Mouse (Mus musculus) c-Kit-positive CD71-positive TER-119-negative erythroid progenitor cells, embryonic 14.5 days (primary cell): Measurements from ENCODE around the gene Col4a4.

Experiments
- DNase-seq: peaks from one replicate; pipeline ENCODE4 v3.0.0-alpha.2; 2013; ENCODE audit warnings: low read depth

Gene Col4a4

DNA sequence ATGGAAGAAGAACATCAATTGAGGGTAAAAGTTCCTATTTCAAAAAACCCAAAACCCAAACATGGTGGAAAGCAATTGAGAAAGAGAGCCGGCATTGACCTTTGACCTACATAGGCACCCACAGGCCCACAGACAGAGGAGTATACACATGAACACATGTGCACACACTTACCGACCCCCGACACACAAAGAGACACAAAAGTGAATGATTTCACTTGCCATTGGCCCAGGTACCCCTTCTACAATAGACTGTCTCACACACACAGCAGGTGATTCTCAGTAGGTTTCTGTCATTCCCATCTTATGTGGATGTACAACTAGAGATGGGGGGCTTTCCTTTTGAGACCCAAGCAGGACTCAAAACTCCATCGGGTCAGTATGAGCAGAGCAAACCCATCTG, 110.8 kb downstream of the Col4a4 start:
- no peak for DNase-seq

DNA sequence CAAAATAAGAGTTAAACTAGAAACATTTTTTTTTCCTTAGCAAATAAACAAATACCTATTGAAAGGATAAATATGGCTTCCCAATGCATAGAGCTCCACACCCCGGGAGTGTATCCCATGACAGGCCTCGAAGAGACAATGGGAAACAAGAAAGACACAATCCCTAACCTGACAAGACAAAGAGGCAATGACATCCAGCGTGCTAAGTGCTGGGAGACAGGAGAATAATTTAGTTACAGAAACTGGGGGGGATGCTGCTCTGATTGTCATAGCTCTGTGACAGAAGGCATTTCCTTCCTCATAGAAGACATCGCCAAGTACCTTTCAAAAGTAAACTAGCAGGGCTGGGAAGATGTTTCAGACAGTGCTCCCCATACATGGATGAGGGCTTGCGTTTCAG, 111.4 kb downstream of the Col4a4 start:
- DNase-seq = no peak

DNA sequence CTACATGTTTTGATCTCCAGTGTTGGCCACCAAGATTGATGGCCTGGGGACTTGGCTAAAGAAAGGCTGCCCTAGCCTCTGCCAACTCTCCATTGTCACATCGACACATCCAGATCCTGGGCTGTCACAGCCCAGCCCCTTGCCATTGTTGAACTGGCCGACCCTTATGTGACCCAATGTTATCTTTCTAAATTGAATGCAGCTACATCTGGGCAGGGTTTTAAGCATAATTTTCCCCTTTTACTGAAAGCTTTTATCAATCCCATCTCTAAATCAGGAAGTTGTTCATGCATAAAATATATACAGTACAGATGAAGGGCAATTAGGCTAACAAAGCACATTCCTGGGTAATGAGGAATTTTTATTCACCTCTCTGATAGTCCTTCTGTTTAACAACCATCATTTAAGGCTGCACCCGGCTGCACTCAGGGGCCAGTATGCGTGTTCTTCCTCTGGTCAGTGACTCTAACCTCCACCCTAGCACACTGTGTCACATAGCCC, 112.1 kb downstream of the Col4a4 start:
- DNase-seq = no peak

- no peak for DNase-seq
Measured at GRCm38 (mm10) chr1:82473467-82473866, 113.2 kb downstream of the Col4a4 start.

- no peak for DNase-seq
Measured at GRCm38 (mm10) chr1:82470516-82471225, 116.0 kb downstream of the Col4a4 start.

GRCm38 (mm10) chr1:82468872-82469271, 117.8 kb downstream of the Col4a4 start:
- DNase-seq = no peak

- DNase-seq = no peak
Measured at GRCm38 (mm10) chr1:82465321-82465853, 121.3 kb downstream of the Col4a4 start.

GRCm38 (mm10) chr1:82461041-82461440, 125.6 kb downstream of the Col4a4 start:
- no peak for DNase-seq

DNA sequence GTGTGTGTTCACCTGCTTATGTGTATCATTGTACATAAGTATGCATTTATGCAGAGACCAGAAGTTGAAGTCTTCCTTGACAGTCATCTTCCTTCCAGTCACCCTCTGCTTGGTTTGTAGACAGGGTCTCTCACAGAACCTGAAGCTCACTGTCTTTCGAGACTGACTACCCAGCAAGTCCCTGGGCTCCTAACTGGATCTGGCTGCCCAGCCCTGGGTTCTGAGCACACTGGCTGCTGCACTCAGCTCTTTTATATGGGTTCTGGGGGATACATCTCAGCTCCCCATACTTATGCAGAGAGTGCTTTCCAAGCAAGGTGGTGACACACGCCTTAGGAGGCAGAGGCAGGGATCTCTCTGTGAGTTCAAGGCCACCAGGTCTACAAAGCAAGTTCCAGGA, 126.7 kb downstream of the Col4a4 start:
- no peak for DNase-seq

DNA sequence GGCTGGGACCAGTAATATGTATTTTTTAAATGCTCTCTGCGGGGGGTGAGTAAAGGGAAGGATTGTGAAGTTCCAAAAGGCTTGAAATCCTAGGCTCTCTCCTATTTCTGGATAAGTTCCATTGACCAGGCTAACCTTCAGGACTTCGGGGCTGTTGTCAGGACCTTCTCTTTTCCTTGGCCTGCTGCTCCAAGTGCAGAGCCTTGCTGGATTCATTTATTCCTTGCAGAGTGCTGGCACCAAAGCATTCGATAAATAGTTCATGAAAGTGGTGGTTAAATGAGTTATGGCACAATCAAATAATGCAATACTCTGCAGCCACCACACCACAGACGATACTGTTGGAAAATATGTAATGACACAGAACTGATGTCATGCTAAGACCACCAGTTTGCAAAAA, 127.3 kb downstream of the Col4a4 start:
- DNase-seq = no peak

DNA sequence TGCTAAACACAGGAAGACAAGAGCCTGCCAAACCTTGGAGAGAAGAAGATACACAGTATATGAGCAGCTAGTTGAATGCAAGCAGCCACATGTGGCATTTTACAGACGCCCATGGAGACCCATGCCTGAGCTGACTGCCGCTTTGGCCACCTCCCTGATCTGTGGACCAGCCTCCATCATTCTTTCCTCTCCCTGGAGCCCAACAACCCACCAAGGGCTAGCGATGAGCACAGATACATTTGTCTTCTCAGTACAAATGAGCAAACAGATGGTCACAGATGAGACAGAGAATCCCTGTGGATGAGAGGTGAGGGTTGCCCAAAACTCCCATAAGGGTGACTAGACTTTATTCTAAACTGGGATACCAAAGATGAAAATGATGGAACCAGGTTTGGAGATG, 132.6 kb downstream of the Col4a4 start:
- no peak for DNase-seq

- no peak for DNase-seq
Measured at GRCm38 (mm10) chr1:82451927-82452651, 134.6 kb downstream of the Col4a4 start.

GRCm38 (mm10) chr1:82449851-82450250, 136.8 kb downstream of the Col4a4 start:
- no peak for DNase-seq

DNA sequence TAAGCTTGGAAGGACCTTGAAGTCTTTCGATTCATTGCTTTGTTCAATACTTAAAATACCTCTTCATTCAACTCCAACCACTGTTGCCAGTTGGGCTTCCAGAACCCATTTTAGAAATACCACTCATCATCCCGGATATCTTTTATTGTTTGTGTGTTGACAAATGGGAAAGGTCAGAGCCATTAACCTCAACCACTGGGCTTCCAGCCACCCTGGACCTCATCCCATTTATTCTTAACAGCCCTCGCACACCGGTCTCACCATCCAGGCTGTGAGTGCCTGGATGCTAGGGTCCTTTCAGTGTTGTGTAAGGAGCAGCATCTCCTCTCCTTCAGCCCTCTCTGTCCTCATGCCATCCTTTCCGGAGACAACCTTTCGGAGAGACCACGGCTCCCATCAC, 140.6 kb downstream of the Col4a4 start:
- DNase-seq = no peak

DNA sequence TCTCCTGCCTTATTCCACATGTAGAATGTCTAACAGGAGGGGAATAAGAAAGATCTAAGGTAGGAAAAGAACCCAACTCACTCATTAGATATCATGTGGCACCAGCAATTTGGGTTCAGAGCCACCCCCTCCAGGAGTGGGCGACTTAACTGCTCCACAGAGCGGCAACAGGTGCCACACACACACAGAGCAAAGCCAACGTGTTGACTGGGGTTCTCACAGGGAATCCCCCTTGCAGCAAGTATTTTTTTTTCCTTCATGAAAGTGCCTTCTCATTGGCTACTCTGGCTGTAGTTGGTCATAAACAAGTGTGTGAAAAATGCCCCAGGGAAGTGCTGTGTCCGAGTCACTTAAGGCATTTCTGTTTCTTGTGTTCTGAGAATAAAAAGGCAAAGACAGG, 143.1 kb downstream of the Col4a4 start:
- no peak for DNase-seq

DNA sequence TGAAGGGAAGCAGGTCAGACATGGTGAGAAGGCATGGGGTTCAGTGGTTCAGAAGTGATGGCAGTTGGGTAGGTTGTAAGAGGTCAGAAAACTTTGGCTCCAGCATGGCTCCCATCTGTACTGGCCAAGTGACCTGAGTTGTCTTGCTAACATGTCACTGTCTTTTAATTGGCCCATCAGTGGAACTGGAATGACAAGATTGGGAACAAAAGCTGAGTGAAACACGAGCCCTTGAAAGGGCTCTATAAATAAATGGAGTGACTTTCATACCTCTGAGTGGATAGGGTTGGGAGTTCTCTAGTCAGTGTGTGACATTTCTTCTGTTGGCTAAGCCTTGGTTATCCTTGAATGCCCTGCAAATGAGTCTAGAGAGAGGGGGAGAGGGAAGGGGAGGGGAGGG, 146.5 kb downstream of the Col4a4 start:
- DNase-seq = no peak

GRCm38 (mm10) chr1:82437273-82437672, 149.4 kb downstream of the Col4a4 start:
- DNase-seq = no peak

GRCm38 (mm10) chr1:82433649-82434005, 153.0 kb downstream of the Col4a4 start:
- DNase-seq = no peak

GRCm38 (mm10) chr1:82432919-82433648, 153.6 kb downstream of the Col4a4 start:
- peak; percentile 6 for DNase-seq

DNA sequence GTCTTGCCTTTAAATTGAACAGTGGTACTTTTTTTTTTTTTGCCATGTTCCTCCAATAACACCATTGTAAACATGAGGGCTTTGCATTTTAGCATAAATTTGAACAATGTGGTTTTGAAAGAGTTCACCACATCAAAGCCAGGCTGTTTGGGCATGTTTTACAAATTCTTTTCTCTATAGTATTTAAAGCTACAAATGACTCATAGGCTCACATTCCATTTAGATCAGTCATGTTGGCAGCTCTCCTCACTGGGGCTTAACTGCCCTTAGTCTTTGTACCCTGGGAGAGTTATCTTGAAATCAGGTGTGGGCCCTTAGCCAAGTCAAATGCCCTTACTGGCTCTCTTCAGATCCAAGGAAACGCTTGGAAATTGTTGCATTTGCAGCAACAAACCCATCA, 157.6 kb downstream of the Col4a4 start:
- DNase-seq = no peak

DNA sequence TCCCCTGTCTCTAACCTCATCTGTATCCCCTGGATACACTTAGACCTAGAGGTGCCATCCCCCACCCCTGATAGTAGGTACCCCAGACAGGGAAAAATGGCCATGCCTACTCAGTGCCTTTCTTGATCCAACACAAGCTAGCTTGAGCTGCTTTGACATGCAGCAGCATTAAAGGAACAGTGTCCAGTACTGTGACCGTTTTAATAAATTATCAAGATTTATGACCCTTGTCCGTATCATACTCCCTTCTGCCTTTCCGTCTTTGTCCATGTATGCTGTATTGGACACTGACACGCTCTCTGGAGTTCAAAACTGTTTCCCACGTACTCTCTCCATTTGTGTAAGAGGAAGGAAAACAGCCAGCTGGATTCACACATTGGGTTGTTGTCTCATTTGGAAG, 158.9 kb downstream of the Col4a4 start:
- no peak for DNase-seq

DNA sequence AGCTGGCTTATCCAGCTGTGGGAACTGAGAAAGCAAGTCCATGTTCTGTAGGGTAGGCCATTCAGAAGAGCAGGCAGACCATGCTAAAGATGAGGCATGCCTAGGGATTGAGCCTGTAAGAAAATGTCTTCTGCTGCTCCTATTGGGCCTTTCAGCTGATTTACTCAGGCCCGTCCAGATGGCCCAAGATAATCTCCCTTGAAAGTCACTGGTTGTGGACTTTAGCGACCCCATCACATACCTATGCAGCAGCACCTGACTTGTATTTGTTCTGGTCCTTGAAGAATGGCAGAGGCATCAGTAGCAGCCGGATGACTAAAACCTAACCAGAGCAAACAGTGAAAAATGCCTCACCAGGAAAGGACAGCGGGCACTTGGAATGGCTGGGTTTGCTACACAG, 171.0 kb downstream of the Col4a4 start:
- DNase-seq = no peak
